Mouse (Mus musculus) limb, embryonic 11.5 days (tissue): ENCODE measurements at regions not wholly inside any gene's neighbourhood (a gene's known extent, or its start where the extent isn't known, plus 50 kb on each side); places are given as distances from the start of the nearest gene placed in this dataset.

Source experiments
- ATAC-seq: fragments of 200-750 bp; cut with Nextera tagmentation; 2 replicates; pipeline ENCODE4 v1.8.0; 2017; ENCODE audit warnings: low read depth; ENCODE audit not compliant: insufficient number of reproducible peaks, low FRiP score, low TSS enrichment
- DNase-seq: peaks from one replicate; pipeline ENCODE4 v3.0.0-alpha.2; 2015; ENCODE audit warnings: low spot score
- H3K27ac ChIP-seq: fragments of 300-500 bp; sonication (generic); replicated peaks from 2 replicates; pipeline ENCODE4 v1.5.1; 2014; ENCODE audit warnings: low read depth, mild to moderate bottlenecking, low read length
- H3K27me3 ChIP-seq: fragments of 300-500 bp; sonication (generic); 2 replicates; pipeline ENCODE4 v1.6.1; 2014; ENCODE audit warnings: mild to moderate bottlenecking, low read length, mixed read lengths; ENCODE audit not compliant: control insufficient read depth, insufficient read depth
- H3K36me3 ChIP-seq: fragments of 300-500 bp; sonication (generic); 2 replicates; pipeline ENCODE4 v1.6.1; 2014; ENCODE audit warnings: mild to moderate bottlenecking, low read length, moderate library complexity, mixed read lengths; ENCODE audit not compliant: control insufficient read depth, insufficient read depth
- H3K4me1 ChIP-seq: fragments of 300-500 bp; sonication (generic); 2 replicates; pipeline ENCODE4 v1.6.1; 2014; ENCODE audit warnings: low read length, mixed read lengths; ENCODE audit not compliant: control insufficient read depth, insufficient read depth
- H3K4me2 ChIP-seq: fragments of 300-500 bp; sonication (generic); 2 replicates; pipeline ENCODE4 v1.6.1; 2014; ENCODE audit warnings: low read depth, mild to moderate bottlenecking, moderate library complexity; ENCODE audit not compliant: severe bottlenecking
- H3K4me3 ChIP-seq: fragments of 300-500 bp; sonication (generic); 2 replicates; pipeline ENCODE4 v1.5.1; 2014; ENCODE audit warnings: low read depth, low read length
- H3K9ac ChIP-seq: fragments of 300-500 bp; sonication (generic); 2 replicates; pipeline ENCODE4 v1.6.1; 2014; ENCODE audit warnings: mild to moderate bottlenecking, low read length
- H3K9me3 ChIP-seq: fragments of 300-500 bp; sonication (generic); 2 replicates; pipeline ENCODE4 v1.6.1; 2016; ENCODE audit warnings: low read length; ENCODE audit not compliant: control insufficient read depth
- WGBS: fragments of 180-500 bp; shearing (Covaris S2); extraction: QIAGEN DNeasy Blood & Tissue Kit; methylation state at CpG from one replicate; pipeline ENCODE4 v1.1.7; 2014; 5-methylcytosine and 5-hydroxymethylcytosine counted together

- peaks cover 27% of the 10 kb centered on the region for H3K4me1 ChIP-seq
- no peak overlapping the region for H3K4me2 ChIP-seq
- 0 out of 2 replicates have a peak, but pooled peaks cover 2% of the 10 kb centered on the region for H3K27me3 ChIP-seq
- H3K4me3 ChIP-seq = no peak overlapping the region
- ATAC-seq = no peak
- no peaks in the 10 kb centered on the region for H3K36me3 ChIP-seq
- DNase-seq = no peak
- WGBS = 65% methylated on average over 11 of the region's 11 CpGs
- no peak overlapping the region for H3K27ac ChIP-seq
- H3K9me3 ChIP-seq = no peaks in the 10 kb centered on the region
- H3K9ac ChIP-seq = no peak overlapping the region
Measured at GRCm38 (mm10) chr9:47403317-47403716, 126.7 kb upstream of the Cadm1 start.

DNA sequence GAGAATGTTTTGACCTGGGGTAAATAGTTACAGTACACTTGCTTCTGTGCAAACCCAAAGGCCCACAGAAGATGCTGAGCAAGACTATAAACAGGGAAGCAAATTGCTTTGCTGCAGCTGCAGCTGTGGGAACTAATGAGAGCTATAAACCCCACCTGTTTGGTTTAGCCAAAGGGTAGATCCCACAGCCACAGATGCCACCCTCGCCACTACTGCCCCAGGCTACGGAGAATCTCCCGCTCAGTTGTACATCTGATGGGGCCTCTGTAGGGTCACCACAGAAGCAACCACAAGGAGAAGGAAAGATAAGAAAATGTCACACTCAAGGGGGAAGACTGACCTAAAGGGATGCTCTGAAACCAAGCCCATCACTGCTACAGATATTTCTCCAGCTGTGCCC lies 125.2 kb upstream of the Cadm1 start:
- peaks cover 24% of the 10 kb centered on the region for H3K4me1 ChIP-seq
- no peak overlapping the region for H3K4me3 ChIP-seq
- DNase-seq (peak; percentile 66), ATAC-seq (no peak)
- H3K27ac ChIP-seq = no peak overlapping the region
- no peaks in the 10 kb centered on the region for H3K36me3 ChIP-seq
- 0 out of 2 replicates have a peak, but pooled peaks cover 2% of the 10 kb centered on the region for H3K27me3 ChIP-seq
- H3K4me2 ChIP-seq = no peak overlapping the region
- WGBS = 11% methylated on average over 3 of the region's 3 CpGs
- no peak overlapping the region for H3K9ac ChIP-seq
- H3K9me3 ChIP-seq = no peaks in the 10 kb centered on the region

- Histone ChIP-seq H3K4me3 (no peak overlapping the region), H3K36me3 (no peaks in the 10 kb centered on the region), H3K4me2 (no peak overlapping the region), H3K4me1 (peaks cover 23% of the 10 kb centered on the region), H3K27me3 (0 out of 2 replicates have a peak, but pooled peaks cover 2% of the 10 kb centered on the region), H3K9ac (no peak overlapping the region), H3K27ac (no peak overlapping the region), H3K9me3 (no peaks in the 10 kb centered on the region)
- no peak for ATAC-seq
- WGBS = 39% methylated on average over 4 of the region's 4 CpGs
- no peak for DNase-seq
Measured at GRCm38 (mm10) chr9:47405547-47405946, 124.4 kb upstream of the Cadm1 start.

DNA sequence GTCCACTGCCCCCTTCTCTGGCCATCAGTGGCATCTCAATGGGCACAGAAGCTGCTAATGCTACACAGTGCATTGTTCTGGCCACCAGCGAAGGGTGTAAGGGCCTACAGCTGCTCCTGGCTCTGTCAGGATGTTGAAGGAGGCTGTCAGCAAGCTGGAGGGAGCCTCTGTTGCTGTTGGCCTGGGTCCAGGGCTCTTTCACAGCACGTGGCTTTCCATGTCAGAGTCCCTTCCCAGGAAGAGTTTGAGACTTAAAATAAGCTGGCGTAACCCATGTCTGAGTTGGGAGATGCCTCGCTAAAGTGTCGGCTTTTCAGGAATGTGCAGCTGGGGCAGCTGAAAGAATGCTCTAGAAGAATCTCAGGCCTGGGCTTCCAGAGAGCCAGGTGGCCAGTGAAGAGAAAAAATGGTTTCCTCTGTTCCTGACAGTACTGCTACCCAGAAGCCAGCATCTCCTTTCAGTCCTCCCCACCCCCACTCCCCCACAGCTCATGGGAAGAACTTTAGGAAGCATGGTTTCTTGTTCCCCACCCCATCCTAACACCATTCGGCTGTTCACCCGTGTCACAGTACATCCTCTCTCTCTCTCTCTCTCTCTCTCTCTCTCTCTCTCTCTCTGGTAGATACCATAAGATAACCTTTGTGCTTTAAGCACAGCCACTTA lies 122.8 kb upstream of the Cadm1 start:
- peaks cover 4% of the 10 kb centered on the region; the same call in 1 of the 2 replicates for H3K27me3 ChIP-seq
- no peaks in the 10 kb centered on the region for H3K36me3 ChIP-seq
- no peak for ATAC-seq
- no peak for DNase-seq
- no peak overlapping the region for H3K4me2 ChIP-seq
- H3K27ac ChIP-seq = no peak overlapping the region
- peaks cover 29% of the 10 kb centered on the region for H3K4me1 ChIP-seq
- WGBS = 39% methylated on average over 7 of the region's 7 CpGs
- H3K9ac ChIP-seq = no peak overlapping the region
- H3K4me3 ChIP-seq = no peak overlapping the region
- no peaks in the 10 kb centered on the region for H3K9me3 ChIP-seq

DNA sequence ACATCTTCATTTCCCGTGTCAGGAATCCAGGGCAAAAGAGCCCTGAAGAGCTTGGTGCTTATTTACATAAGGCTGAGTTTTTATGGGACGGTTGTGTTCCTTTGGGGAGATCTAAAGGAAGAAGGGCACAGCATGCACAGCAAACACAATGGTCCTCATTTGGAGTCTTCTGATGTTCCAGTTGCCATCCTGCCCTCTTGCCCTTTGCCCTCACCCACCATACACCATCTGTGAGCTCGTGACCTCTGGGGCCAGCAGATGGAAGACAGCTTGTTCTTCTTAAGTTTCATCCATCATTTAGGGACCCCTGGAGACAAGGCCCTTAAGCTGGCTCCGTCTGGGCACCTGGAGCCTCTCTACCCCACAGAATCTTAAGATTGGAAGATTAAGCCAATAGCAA lies 121.9 kb upstream of the Cadm1 start:
- ATAC-seq (no peak), DNase-seq (no peak)
- H3K27me3 ChIP-seq = peaks cover 4% of the 10 kb centered on the region; the same call in 1 of the 2 replicates
- no peak overlapping the region for H3K4me3 ChIP-seq
- no peak overlapping the region for H3K4me2 ChIP-seq
- 14% methylated on average over 4 of the region's 4 CpGs for WGBS
- no peak overlapping the region for H3K27ac ChIP-seq
- peaks cover 29% of the 10 kb centered on the region for H3K4me1 ChIP-seq
- no peaks in the 10 kb centered on the region for H3K36me3 ChIP-seq
- H3K9me3 ChIP-seq = no peaks in the 10 kb centered on the region
- H3K9ac ChIP-seq = no peak overlapping the region

GRCm38 (mm10) chr9:47409579-47409978 lies 120.4 kb upstream of the Cadm1 start:
- ATAC-seq = no peak
- Histone ChIP-seq H3K27ac (no peak overlapping the region), H3K4me3 (no peak overlapping the region), H3K9me3 (no peaks in the 10 kb centered on the region), H3K27me3 (peaks cover 2% of the 10 kb centered on the region; the same call in 1 of the 2 replicates), H3K9ac (no peak overlapping the region), H3K4me2 (no peak overlapping the region), H3K4me1 (peaks cover 17% of the 10 kb centered on the region), H3K36me3 (no peaks in the 10 kb centered on the region)
- 79% methylated on average over 6 of the region's 6 CpGs for WGBS
- DNase-seq = no peak

- H3K4me1 ChIP-seq = peaks cover 6% of the 10 kb centered on the region; the same call in 1 of the 2 replicates
- 16% methylated on average over 2 of the region's 2 CpGs for WGBS
- H3K36me3 ChIP-seq = no peaks in the 10 kb centered on the region
- no peak overlapping the region for H3K27ac ChIP-seq
- no peak overlapping the region for H3K4me2 ChIP-seq
- peaks cover 2% of the 10 kb centered on the region; the same call in 1 of the 2 replicates for H3K27me3 ChIP-seq
- ATAC-seq (no peak), DNase-seq (no peak)
- no peak overlapping the region for H3K9ac ChIP-seq
- H3K4me3 ChIP-seq = no peak overlapping the region
- H3K9me3 ChIP-seq = no peaks in the 10 kb centered on the region
Measured at GRCm38 (mm10) chr9:47412786-47413185, 117.2 kb upstream of the Cadm1 start.

DNA sequence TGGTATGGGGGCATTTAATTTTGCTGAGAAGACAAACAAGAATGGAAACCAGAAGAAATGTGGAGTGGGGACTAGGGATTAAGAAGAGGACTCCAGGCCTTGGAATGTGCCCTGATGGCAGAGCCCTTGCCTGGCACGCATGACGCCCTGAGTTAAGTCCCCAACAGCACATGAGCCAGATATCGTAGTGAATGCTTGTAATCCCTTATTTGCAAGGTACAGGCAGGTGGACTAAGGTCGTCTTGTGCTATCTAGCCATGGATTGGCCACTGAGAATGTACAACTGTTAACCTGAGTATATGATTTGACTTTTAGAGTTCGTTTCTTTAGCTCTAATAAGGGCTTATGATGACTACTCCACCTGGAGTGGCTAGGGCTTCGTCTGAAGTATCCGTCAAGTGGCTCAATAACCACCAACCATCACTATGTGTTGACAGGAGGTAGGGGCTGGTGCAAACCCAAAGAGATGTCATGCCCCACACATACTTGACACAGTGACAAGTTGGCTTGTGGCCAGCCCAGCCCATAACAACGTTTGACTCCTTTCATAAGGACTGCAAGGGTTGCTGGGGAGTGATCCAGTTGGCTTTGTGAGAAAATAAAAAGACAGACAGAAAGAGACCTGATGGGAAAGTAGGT lies 115.5 kb upstream of the Cadm1 start:
- H3K27ac ChIP-seq = no peak overlapping the region
- H3K4me1 ChIP-seq = peaks cover 6% of the 10 kb centered on the region; the same call in 1 of the 2 replicates
- DNase-seq = no peak
- H3K9me3 ChIP-seq = no peaks in the 10 kb centered on the region
- H3K36me3 ChIP-seq = no peaks in the 10 kb centered on the region
- ATAC-seq = no peak
- H3K4me3 ChIP-seq = no peak overlapping the region
- H3K27me3 ChIP-seq = peaks cover 2% of the 10 kb centered on the region; the same call in 1 of the 2 replicates
- WGBS = 82% methylated on average over 8 of the region's 8 CpGs
- no peak overlapping the region for H3K4me2 ChIP-seq
- H3K9ac ChIP-seq = no peak overlapping the region
